Mouse (Mus musculus) left cerebral cortex, postnatal 25 days (tissue): ENCODE data around the gene Csf3r. TPM values are rescaled to one million over a fixed set of nuclear protein-coding genes. Genes with fewer than 3 reads are reported as not detected.

Experiments used
- total RNA-seq, 2 experiments: library from RNA; stranded (reverse); gene quantifications; 2 replicates each; pipeline ENCODE4 v1.2.3; 2021

Csf3r gene
- total RNA-seq, 2 experiments from 2014 or later, result 4.6 to 4.8 TPM

Other genes starting within 250 kb of the Csf3r start
- 10 to 100 TPM; 43.0 to 49.4 TPM for gene Mrps15, start 22.4 kb downstream of the Csf3r start, total RNA-seq
- 10 to 100 TPM; 45.5 to 55.8 TPM for gene Oscp1, start 34.0 kb downstream of the Csf3r start, total RNA-seq
- gene Lsm10, start 72.1 kb downstream of the Csf3r start, total RNA-seq, result 10 to 100 TPM; 13.1 to 14.8 TPM
- 10 to 100 TPM; 33.9 to 35.6 TPM for gene Stk40, start 79.4 kb downstream of the Csf3r start, total RNA-seq
- 1 to 10 TPM; 4.1 to 4.4 TPM for gene Eva1b, start 123.2 kb downstream of the Csf3r start, total RNA-seq
- under 1 TPM; 0.27 to 0.69 TPM for gene Sh3d21, start 138.9 kb downstream of the Csf3r start, total RNA-seq
- gene Thrap3, start 178.2 kb downstream of the Csf3r start, total RNA-seq, result 100 to 1,000 TPM; 133 to 147 TPM
- gene Map7d1, start 231.8 kb downstream of the Csf3r start, total RNA-seq, result 100 to 1,000 TPM; 253 to 255 TPM
- gene Trappc3, start 237.8 kb downstream of the Csf3r start, total RNA-seq, result 10 to 100 TPM; 77.4 to 79.4 TPM